Mouse (Mus musculus): ENCODE measurements at regions not wholly inside any gene's neighbourhood (a gene's known extent, or its start where the extent isn't known, plus 50 kb on each side); places are given as distances from the start of the nearest gene placed in this dataset.

- Histone ChIP-seq H3K9me3 (replicated peaks; ENCODE audit: control insufficient read depth, low read length) (no peaks in the 10 kb centered on the region), H3K4me2 (ENCODE audit: low read length) (no peak overlapping the region), H3K27me3 (replicated peaks; ENCODE audit: control insufficient read depth, insufficient read depth, low read length) (no peaks in the 10 kb centered on the region), H3K9ac (ENCODE audit: low read length) (no peak overlapping the region), H3K36me3 (ENCODE audit: control insufficient read depth, insufficient read depth, low read length) (no peaks in the 10 kb centered on the region), H3K4me3 (ENCODE audit: low read depth, low read length) (no peak overlapping the region), H3K27ac (ENCODE audit: low read depth, low read length) (no peak overlapping the region), H3K4me1 (ENCODE audit: control insufficient read depth, insufficient read depth, low read length) (peaks cover 8% of the 10 kb centered on the region)
- 95% methylated on average over 3 of the region's 3 CpGs for WGBS
- ATAC-seq (0 out of 2 replicates have a peak, but pooled peaks have one; percentile 13), DNase-seq (ENCODE audit: low spot score) (no peak)
Observed at GRCm38 (mm10) chr12:51024057-51024743, 323.7 kb upstream of the G2e3 start.

- Histone ChIP-seq H3K4me3 (ENCODE audit: low read depth, low read length) (no peak overlapping the region), H3K4me1 (ENCODE audit: control insufficient read depth, insufficient read depth, low read length) (no peaks in the 10 kb centered on the region), H3K9ac (ENCODE audit: low read length) (no peak overlapping the region), H3K9me3 (replicated peaks; ENCODE audit: control insufficient read depth, low read length) (no peaks in the 10 kb centered on the region), H3K27me3 (replicated peaks; ENCODE audit: control insufficient read depth, insufficient read depth, low read length) (no peaks in the 10 kb centered on the region), H3K36me3 (ENCODE audit: control insufficient read depth, insufficient read depth, low read length) (no peaks in the 10 kb centered on the region), H3K4me2 (ENCODE audit: low read length) (no peak overlapping the region), H3K27ac (ENCODE audit: low read depth, low read length) (no peak overlapping the region)
- DNase-seq (ENCODE audit: low spot score) (peak; percentile 23), ATAC-seq (0 out of 2 replicates have a peak, but pooled peaks have one; percentile 42)
- 86% methylated on average over 5 of the region's 5 CpGs for WGBS
Observed at GRCm38 (mm10) chr12:51018185-51018584, 329.7 kb upstream of the G2e3 start.

- Histone ChIP-seq H3K36me3 (ENCODE audit: control insufficient read depth, insufficient read depth, low read length) (no peaks in the 10 kb centered on the region), H3K4me1 (ENCODE audit: control insufficient read depth, insufficient read depth, low read length) (no peaks in the 10 kb centered on the region), H3K4me2 (ENCODE audit: low read length) (no peak overlapping the region), H3K27ac (ENCODE audit: low read depth, low read length) (no peak overlapping the region), H3K4me3 (ENCODE audit: low read depth, low read length) (no peak overlapping the region), H3K9ac (ENCODE audit: low read length) (no peak overlapping the region), H3K27me3 (replicated peaks; ENCODE audit: control insufficient read depth, insufficient read depth, low read length) (no peaks in the 10 kb centered on the region), H3K9me3 (replicated peaks; ENCODE audit: control insufficient read depth, low read length) (no peaks in the 10 kb centered on the region)
- 96% methylated on average over 6 of the region's 6 CpGs for WGBS
- DNase-seq (ENCODE audit: low spot score): no peak
- no peak for ATAC-seq
Observed at GRCm38 (mm10) chr12:51016081-51016480, 331.8 kb upstream of the G2e3 start.

GRCm38 (mm10) chr12:51009644-51010043 lies 338.2 kb upstream of the G2e3 start:
- ATAC-seq (peak; percentile 32; the same call in 1 of the 2 replicates), DNase-seq (ENCODE audit: low spot score) (no peak)
- Histone ChIP-seq H3K9ac (ENCODE audit: low read length) (no peak overlapping the region), H3K4me1 (ENCODE audit: control insufficient read depth, insufficient read depth, low read length) (peaks cover 7% of the 10 kb centered on the region; the same call in 1 of the 2 replicates), H3K27me3 (replicated peaks; ENCODE audit: control insufficient read depth, insufficient read depth, low read length) (no peaks in the 10 kb centered on the region), H3K36me3 (ENCODE audit: control insufficient read depth, insufficient read depth, low read length) (no peaks in the 10 kb centered on the region), H3K4me2 (ENCODE audit: low read length) (no peak overlapping the region), H3K4me3 (ENCODE audit: low read depth, low read length) (no peak overlapping the region), H3K9me3 (replicated peaks; ENCODE audit: control insufficient read depth, low read length) (no peaks in the 10 kb centered on the region), H3K27ac (ENCODE audit: low read depth, low read length) (no peak overlapping the region)
- 71% methylated on average over 4 of the region's 4 CpGs for WGBS

GRCm38 (mm10) chr12:51001722-51002592 lies 345.9 kb upstream of the G2e3 start:
- Histone ChIP-seq H3K36me3 (ENCODE audit: control insufficient read depth, insufficient read depth, low read length) (no peaks in the 10 kb centered on the region), H3K4me2 (ENCODE audit: low read length) (peak overlapping the region; percentile 44), H3K27ac (ENCODE audit: low read depth, low read length) (peak overlapping the region; percentile 96), H3K9ac (ENCODE audit: low read length) (peak overlapping the region; percentile 59; the same call in 1 of the 2 replicates), H3K4me3 (ENCODE audit: low read depth, low read length) (0 out of 2 replicates have a peak overlapping the region, but pooled peaks have one; percentile 0), H3K27me3 (replicated peaks; ENCODE audit: control insufficient read depth, insufficient read depth, low read length) (no peaks in the 10 kb centered on the region), H3K4me1 (ENCODE audit: control insufficient read depth, insufficient read depth, low read length) (peaks cover 57% of the 10 kb centered on the region), H3K9me3 (replicated peaks; ENCODE audit: control insufficient read depth, low read length) (no peaks in the 10 kb centered on the region)
- peak; percentile 87 for ATAC-seq
- WGBS: 2% methylated on average over 12 of the region's 12 CpGs
- peak; percentile 99 for DNase-seq (ENCODE audit: low spot score)

GRCm38 (mm10) chr12:51001096-51001495 lies 346.8 kb upstream of the G2e3 start:
- H3K9me3 ChIP-seq (replicated peaks; ENCODE audit: control insufficient read depth, low read length): no peaks in the 10 kb centered on the region
- H3K27ac ChIP-seq (ENCODE audit: low read depth, low read length): peak overlapping the region; percentile 96
- DNase-seq (ENCODE audit: low spot score): peak; percentile 46
- H3K9ac ChIP-seq (ENCODE audit: low read length): peak overlapping the region; percentile 59
- WGBS: 11% methylated on average over 4 of the region's 4 CpGs
- no peak for ATAC-seq
- H3K4me3 ChIP-seq (ENCODE audit: low read depth, low read length): peak overlapping the region; percentile 0; the same call in 1 of the 2 replicates
- no peaks in the 10 kb centered on the region for H3K27me3 ChIP-seq (replicated peaks; ENCODE audit: control insufficient read depth, insufficient read depth, low read length)
- H3K36me3 ChIP-seq (ENCODE audit: control insufficient read depth, insufficient read depth, low read length): no peaks in the 10 kb centered on the region
- H3K4me2 ChIP-seq (ENCODE audit: low read length): peak overlapping the region; percentile 44
- H3K4me1 ChIP-seq (ENCODE audit: control insufficient read depth, insufficient read depth, low read length): peaks cover 57% of the 10 kb centered on the region

GRCm38 (mm10) chr12:51000281-51001075 lies 347.4 kb upstream of the G2e3 start:
- Histone ChIP-seq H3K27me3 (replicated peaks; ENCODE audit: control insufficient read depth, insufficient read depth, low read length) (no peaks in the 10 kb centered on the region), H3K4me1 (ENCODE audit: control insufficient read depth, insufficient read depth, low read length) (peaks cover 57% of the 10 kb centered on the region), H3K4me3 (ENCODE audit: low read depth, low read length) (peak overlapping the region; percentile 4), H3K36me3 (ENCODE audit: control insufficient read depth, insufficient read depth, low read length) (no peaks in the 10 kb centered on the region), H3K9ac (ENCODE audit: low read length) (peak overlapping the region; percentile 59), H3K9me3 (replicated peaks; ENCODE audit: control insufficient read depth, low read length) (no peaks in the 10 kb centered on the region), H3K27ac (ENCODE audit: low read depth, low read length) (peak overlapping the region; percentile 96), H3K4me2 (ENCODE audit: low read length) (peak overlapping the region; percentile 44)
- ATAC-seq (no peak), DNase-seq (ENCODE audit: low spot score) (peak; percentile 72)
- whole genome bisulfite sequencing: 16% methylated on average over 18 of the region's 18 CpGs

- Histone ChIP-seq H3K36me3 (ENCODE audit: control insufficient read depth, insufficient read depth, low read length) (no peaks in the 10 kb centered on the region), H3K27me3 (replicated peaks; ENCODE audit: control insufficient read depth, insufficient read depth, low read length) (no peaks in the 10 kb centered on the region), H3K4me3 (ENCODE audit: low read depth, low read length) (no peak overlapping the region), H3K9ac (ENCODE audit: low read length) (peak overlapping the region; percentile 59), H3K4me1 (ENCODE audit: control insufficient read depth, insufficient read depth, low read length) (peaks cover 50% of the 10 kb centered on the region), H3K4me2 (ENCODE audit: low read length) (peak overlapping the region; percentile 44), H3K27ac (ENCODE audit: low read depth, low read length) (peak overlapping the region; percentile 96), H3K9me3 (replicated peaks; ENCODE audit: control insufficient read depth, low read length) (no peaks in the 10 kb centered on the region)
- ATAC-seq: peak; percentile 71
- DNase-seq (ENCODE audit: low spot score): peak; percentile 96
- WGBS: 14% methylated on average over 20 of the region's 20 CpGs
Observed at GRCm38 (mm10) chr12:50999295-51000237, 348.3 kb upstream of the G2e3 start.
